Mouse (Mus musculus): ENCODE results near the gene Epas1. TPM values are rescaled to one million over a fixed set of nuclear protein-coding genes. Genes with fewer than 3 reads are reported as not detected.

The Epas1 gene
- polyA plus RNA-seq (2015; fragmentation: Nextera tagmentation; extraction: Ambion mirVana) = 5.6 and 5.9 TPM in 2 replicates

DNA sequence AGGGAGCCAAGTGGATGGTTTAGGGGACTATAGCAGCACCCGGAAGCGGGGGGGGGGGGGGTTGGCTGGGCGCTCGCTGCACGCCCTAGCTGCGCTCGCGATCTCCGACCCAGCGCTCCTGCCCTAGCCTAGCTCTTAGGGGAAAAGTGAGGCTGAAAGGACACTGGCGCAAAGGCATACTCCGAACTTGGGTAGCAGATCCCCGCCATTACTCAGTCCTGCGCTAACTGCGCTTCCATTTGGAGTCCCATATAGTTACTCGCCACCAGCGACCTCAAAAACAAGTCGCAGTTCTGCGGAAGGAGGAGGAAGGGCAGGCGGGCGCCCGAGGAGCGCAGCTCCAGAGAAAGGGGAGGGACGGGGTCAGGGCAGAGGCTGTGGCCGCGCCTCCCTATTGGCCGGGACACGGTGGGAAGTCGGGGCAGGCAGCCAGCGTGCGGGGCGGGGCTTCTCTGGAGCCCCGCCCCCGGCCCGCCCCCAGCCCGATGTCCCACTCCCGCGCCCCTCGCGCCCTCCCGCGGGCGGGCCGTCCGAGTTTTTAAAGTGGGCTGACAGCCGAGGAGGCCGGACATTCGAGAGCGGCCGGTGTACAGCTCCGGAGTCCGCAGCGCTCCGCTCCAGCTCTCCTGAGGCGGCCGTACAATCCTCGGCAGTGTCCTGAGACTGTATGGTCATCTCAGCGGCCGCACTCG lies at the start of gene Epas1:
TSS of gene Epas1 (plus strand) at position 571 of the 692 bp plus-strand sequence.
- Histone ChIP-seq H3K9me3 (no peaks in the 10 kb centered on the region), H3K4me1 (peaks cover 23% of the 10 kb centered on the region), H3K9ac (peak within 1 kb of the TSS; percentile 31; the same call in 1 of the 2 replicates), H3K4me2 (peak within 1 kb of the TSS; percentile 95), H3K27ac (no peak within 1 kb of the TSS), H3K27me3 (peaks cover 57% of the 10 kb centered on the region), H3K36me3 (no peaks in the 10 kb centered on the region), H3K4me3 (peak within 1 kb of the TSS; percentile 52)
- ATAC-seq (ENCODE audit: insufficient number of reproducible peaks, low FRiP score, low TSS enrichment, low read depth) = peak; percentile 89
- 1% methylated on average over 60 of the region's 60 CpGs for WGBS

DNA sequence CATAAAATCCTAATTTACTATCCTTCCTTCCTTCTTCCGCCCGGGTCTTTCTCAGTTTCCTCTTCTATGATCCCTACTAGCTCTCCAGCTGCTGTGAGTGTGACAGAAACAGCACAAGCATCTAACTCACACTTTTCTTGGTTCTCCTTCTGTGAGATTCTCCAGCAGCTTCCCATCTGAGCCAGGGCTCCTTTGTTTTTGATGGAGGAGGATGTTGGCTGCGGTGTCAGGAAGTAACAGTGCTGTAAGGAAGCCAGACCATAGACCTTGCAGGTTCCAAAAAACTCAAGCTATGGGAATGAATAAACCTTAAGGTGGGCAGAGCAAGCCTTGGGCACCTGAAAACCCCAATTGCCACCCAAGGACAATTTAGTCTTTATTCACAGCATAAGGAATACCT lies 48.3 kb upstream of the Epas1 start:
- Histone ChIP-seq H3K4me2 (no peak overlapping the region), H3K4me1 (no peaks in the 10 kb centered on the region), H3K27ac (no peak overlapping the region), H3K9ac (no peak overlapping the region), H3K4me3 (no peak overlapping the region), H3K36me3 (no peaks in the 10 kb centered on the region), H3K27me3 (no peaks in the 10 kb centered on the region), H3K9me3 (no peaks in the 10 kb centered on the region)
- 72% methylated on average over 3 of the region's 3 CpGs for WGBS
- no peak for ATAC-seq (ENCODE audit: insufficient number of reproducible peaks, low FRiP score, low TSS enrichment, low read depth)

DNA sequence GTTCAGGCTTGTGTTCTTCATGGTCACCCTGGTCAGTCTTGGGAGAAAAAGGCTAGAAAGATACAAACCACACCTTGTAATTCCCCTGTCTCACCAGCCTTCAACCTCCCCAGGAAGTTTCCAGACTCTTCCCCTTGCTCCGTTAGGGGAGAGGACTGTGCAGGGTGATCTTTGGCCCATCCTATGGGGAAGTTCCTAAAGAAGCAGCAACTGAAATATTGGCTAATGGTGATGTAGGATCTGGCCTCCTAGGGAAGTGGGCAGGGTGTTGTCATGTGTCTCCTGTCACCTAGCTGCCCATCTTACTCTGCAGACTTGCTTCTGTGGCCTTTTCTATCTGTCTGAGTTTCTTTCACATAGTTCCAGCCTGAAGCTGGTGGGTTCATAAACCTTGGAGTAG lies 47.0 kb upstream of the Epas1 start:
- H3K27ac ChIP-seq = no peak overlapping the region
- H3K9ac ChIP-seq = no peak overlapping the region
- H3K36me3 ChIP-seq = no peaks in the 10 kb centered on the region
- no peaks in the 10 kb centered on the region for H3K27me3 ChIP-seq
- WGBS = 67% methylated on average over 1 of the region's 1 CpGs
- no peaks in the 10 kb centered on the region for H3K9me3 ChIP-seq
- H3K4me3 ChIP-seq = no peak overlapping the region
- no peaks in the 10 kb centered on the region for H3K4me1 ChIP-seq
- ATAC-seq (ENCODE audit: insufficient number of reproducible peaks, low FRiP score, low TSS enrichment, low read depth) = no peak
- H3K4me2 ChIP-seq = no peak overlapping the region

DNA sequence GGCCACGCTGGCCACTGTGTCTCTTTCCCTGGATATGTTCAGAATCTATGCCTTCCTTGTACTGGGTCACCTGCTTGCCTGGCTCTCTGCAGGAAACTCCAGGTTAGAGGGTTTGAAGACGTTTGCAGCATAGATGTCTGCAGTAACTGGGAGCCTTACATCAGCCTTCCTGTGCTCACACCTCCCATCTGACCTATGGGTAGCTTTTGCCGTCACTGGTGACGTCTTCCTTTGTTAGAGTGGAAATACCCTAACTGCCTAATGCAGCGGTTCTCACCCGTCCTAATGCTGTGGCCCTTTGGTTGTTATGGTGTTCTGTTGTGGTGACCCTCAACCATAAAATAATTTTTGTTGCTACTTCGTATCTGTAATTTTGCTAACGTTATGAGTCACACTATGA lies 43.7 kb upstream of the Epas1 start:
- H3K9ac ChIP-seq = no peak overlapping the region
- no peaks in the 10 kb centered on the region for H3K27me3 ChIP-seq
- H3K4me1 ChIP-seq = peaks cover 3% of the 10 kb centered on the region
- H3K36me3 ChIP-seq = no peaks in the 10 kb centered on the region
- WGBS = 82% methylated on average over 8 of the region's 8 CpGs
- no peak overlapping the region for H3K4me2 ChIP-seq
- no peak overlapping the region for H3K27ac ChIP-seq
- no peak overlapping the region for H3K4me3 ChIP-seq
- no peak for ATAC-seq (ENCODE audit: insufficient number of reproducible peaks, low FRiP score, low TSS enrichment, low read depth)
- H3K9me3 ChIP-seq = no peaks in the 10 kb centered on the region

DNA sequence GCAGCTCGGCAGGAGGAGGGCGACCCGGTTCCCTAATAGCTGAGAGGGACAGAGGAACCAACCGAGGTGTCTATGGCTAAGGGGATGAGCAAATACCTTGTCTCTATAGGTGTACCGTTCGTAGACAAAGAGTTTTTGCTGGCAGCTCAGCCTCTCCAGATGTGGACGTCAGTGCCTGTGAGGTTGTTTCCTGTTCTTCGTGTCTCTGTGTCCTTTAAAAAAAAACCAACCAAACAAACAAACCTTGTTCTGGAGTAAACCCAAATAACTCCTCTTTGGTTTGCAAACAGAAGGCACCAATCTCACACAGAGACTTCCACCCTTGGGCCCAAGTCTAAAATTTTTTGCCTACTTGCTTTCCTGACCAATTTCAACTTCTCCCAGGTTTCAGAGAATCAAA lies 43.1 kb upstream of the Epas1 start:
- no peak overlapping the region for H3K27ac ChIP-seq
- no peak overlapping the region for H3K4me2 ChIP-seq
- no peak for ATAC-seq (ENCODE audit: insufficient number of reproducible peaks, low FRiP score, low TSS enrichment, low read depth)
- 81% methylated on average over 8 of the region's 8 CpGs for WGBS
- H3K4me3 ChIP-seq = no peak overlapping the region
- H3K9me3 ChIP-seq = no peaks in the 10 kb centered on the region
- peaks cover 3% of the 10 kb centered on the region for H3K4me1 ChIP-seq
- no peaks in the 10 kb centered on the region for H3K36me3 ChIP-seq
- no peaks in the 10 kb centered on the region for H3K27me3 ChIP-seq
- H3K9ac ChIP-seq = no peak overlapping the region

DNA sequence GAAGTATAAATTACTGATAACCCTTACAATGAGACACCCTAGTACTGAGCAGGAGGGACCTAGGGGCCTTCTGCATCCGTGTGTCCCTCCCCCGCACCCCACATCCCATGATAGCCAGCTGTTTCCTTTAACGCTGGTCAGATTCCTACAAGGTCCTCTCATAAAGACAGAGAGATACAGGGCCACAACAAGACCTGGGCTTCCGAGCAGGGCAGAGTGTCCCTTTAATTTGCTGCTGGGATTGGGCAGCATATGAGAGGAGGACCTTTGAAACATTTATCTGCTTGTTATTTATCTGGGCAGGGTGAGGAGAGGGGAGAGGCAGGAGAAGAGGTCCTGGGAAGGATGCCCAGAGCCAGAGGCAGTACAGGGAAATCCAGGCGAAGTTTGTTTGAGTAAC lies 41.6 kb upstream of the Epas1 start:
- Histone ChIP-seq H3K4me2 (no peak overlapping the region), H3K4me1 (peaks cover 3% of the 10 kb centered on the region), H3K9me3 (no peaks in the 10 kb centered on the region), H3K4me3 (no peak overlapping the region), H3K27ac (no peak overlapping the region), H3K9ac (no peak overlapping the region), H3K36me3 (no peaks in the 10 kb centered on the region), H3K27me3 (no peaks in the 10 kb centered on the region)
- no peak for ATAC-seq (ENCODE audit: insufficient number of reproducible peaks, low FRiP score, low TSS enrichment, low read depth)
- 60% methylated on average over 5 of the region's 5 CpGs for WGBS

DNA sequence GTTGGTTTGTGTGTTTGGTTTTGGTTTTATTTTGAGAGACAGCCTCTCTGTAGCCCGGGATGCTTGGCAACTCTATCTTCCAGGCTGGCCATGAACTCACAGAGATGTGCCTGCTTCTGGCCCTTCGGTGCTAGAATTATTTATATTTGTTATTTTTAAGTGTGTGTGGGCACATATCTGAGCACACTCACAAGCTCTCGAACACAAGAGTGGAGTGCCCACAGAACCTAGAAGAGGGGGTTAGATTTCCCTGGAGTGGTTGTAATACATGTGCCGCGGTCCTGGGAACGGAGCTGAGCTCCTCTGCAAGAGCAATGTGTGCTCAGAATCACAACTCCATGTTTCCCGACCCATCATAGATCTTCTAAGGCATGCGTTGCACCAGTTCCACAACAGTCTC lies 40.9 kb upstream of the Epas1 start:
- Histone ChIP-seq H3K9me3 (no peaks in the 10 kb centered on the region), H3K27ac (no peak overlapping the region), H3K4me1 (peaks cover 3% of the 10 kb centered on the region), H3K9ac (no peak overlapping the region), H3K36me3 (no peaks in the 10 kb centered on the region), H3K4me3 (no peak overlapping the region), H3K4me2 (no peak overlapping the region), H3K27me3 (no peaks in the 10 kb centered on the region)
- no peak for ATAC-seq (ENCODE audit: insufficient number of reproducible peaks, low FRiP score, low TSS enrichment, low read depth)
- 86% methylated on average over 8 of the region's 8 CpGs for whole genome bisulfite sequencing

DNA sequence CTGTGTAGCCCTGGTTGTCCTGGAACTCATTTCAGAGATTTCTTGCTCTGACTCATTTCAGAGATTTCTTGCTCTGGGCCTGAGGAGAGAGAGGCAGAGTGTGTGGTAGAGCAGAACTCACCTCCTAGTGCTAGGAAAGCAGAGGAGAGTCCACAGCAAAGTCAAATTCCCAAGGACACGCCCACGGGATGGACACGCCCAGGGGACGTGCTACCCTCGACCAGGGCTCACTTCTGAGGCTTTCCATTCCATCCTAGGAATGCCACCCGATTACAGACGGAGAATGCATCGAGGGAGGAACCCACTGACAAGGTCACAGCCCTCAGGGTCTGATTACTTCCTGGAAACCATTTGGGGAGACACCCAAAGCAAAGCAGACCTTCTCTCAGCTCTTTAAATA lies 39.9 kb upstream of the Epas1 start:
- Histone ChIP-seq H3K4me2 (no peak overlapping the region), H3K27me3 (no peaks in the 10 kb centered on the region), H3K4me3 (no peak overlapping the region), H3K4me1 (peaks cover 3% of the 10 kb centered on the region), H3K36me3 (no peaks in the 10 kb centered on the region), H3K9ac (no peak overlapping the region), H3K9me3 (no peaks in the 10 kb centered on the region), H3K27ac (no peak overlapping the region)
- 10% methylated on average over 8 of the region's 8 CpGs for WGBS
- ATAC-seq (ENCODE audit: insufficient number of reproducible peaks, low FRiP score, low TSS enrichment, low read depth) = no peak

DNA sequence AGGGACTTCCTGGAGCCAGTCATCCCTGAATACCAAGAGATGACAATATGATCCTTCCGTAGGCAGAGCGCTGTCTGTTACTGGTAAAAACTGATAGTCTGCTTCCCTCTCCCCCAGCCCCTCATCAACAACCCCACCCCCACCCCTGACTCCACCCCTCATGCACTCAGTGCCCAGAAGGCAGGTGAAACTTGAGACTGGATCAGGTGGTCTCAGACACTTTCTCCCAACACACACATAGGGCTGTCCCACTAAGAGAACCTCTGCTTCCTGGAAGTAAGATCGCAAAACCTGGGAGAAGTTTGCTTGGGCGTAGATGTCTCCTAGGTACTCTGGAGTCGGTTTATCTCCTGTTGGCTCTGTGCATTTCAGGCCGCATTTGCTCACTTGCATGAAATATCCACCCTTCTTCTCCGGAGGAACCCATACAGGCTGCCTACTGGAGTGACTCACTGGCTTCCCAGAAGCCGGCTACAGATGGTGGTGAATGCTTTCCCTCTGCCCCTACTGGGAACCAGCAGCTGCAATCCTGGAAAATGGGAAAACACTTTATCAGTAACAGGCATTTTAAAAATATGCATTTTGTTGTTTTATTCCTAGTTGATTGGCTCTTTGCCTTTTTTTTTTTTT lies 28.6 kb upstream of the Epas1 start:
- Histone ChIP-seq H3K4me3 (no peak overlapping the region), H3K9ac (no peak overlapping the region), H3K4me2 (no peak overlapping the region), H3K27me3 (no peaks in the 10 kb centered on the region), H3K9me3 (no peaks in the 10 kb centered on the region), H3K27ac (no peak overlapping the region), H3K36me3 (no peaks in the 10 kb centered on the region), H3K4me1 (no peaks in the 10 kb centered on the region)
- no peak for ATAC-seq (ENCODE audit: insufficient number of reproducible peaks, low FRiP score, low TSS enrichment, low read depth)
- WGBS = 55% methylated on average over 8 of the region's 8 CpGs

DNA sequence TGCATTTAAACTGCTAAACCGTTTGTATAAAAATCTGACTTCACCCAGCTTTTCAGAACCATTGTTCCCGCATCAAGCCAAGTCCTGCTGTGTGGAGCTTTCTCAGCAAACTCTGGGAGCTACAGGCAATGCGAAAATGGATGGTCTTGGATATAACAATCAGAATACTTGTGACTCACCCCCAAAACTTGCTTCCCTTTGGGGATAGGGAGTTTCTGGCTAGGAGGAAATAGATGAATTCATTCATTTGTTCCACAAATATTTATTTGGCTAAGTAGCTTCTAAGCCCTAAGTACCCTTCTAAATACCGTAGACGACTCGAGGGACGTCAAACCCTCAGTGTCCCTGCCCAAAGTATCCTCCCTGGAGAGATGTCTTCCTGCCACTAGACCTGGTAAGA lies 27.0 kb upstream of the Epas1 start:
- no peak for ATAC-seq (ENCODE audit: insufficient number of reproducible peaks, low FRiP score, low TSS enrichment, low read depth)
- H3K4me3 ChIP-seq = no peak overlapping the region
- no peaks in the 10 kb centered on the region for H3K27me3 ChIP-seq
- H3K27ac ChIP-seq = no peak overlapping the region
- no peak overlapping the region for H3K4me2 ChIP-seq
- H3K4me1 ChIP-seq = no peaks in the 10 kb centered on the region
- 77% methylated on average over 7 of the region's 7 CpGs for WGBS
- H3K36me3 ChIP-seq = no peaks in the 10 kb centered on the region
- H3K9me3 ChIP-seq = no peaks in the 10 kb centered on the region
- no peak overlapping the region for H3K9ac ChIP-seq

DNA sequence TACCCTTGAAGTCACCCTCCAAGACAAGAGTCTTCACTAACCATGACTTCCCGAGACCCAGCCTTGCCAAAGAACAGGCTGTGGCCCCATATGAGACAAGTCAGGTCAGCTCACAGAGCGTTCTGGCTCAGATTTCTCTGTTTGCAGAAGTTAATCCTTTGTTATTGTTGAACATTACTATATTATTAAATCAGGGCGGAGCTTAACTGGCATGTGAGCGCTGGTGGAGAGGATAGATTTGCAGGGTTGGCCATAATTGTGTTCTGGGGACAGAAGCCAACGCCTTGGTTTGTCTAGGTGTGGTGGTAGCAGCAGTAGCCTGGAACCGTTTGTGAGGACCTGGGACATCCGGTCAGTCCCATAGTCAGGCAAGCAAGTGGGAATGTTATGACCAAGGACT lies 26.5 kb upstream of the Epas1 start:
- Histone ChIP-seq H3K9me3 (no peaks in the 10 kb centered on the region), H3K36me3 (no peaks in the 10 kb centered on the region), H3K4me2 (no peak overlapping the region), H3K9ac (no peak overlapping the region), H3K4me1 (peaks cover 2% of the 10 kb centered on the region), H3K27ac (no peak overlapping the region), H3K27me3 (no peaks in the 10 kb centered on the region), H3K4me3 (no peak overlapping the region)
- no peak for ATAC-seq (ENCODE audit: insufficient number of reproducible peaks, low FRiP score, low TSS enrichment, low read depth)
- 82% methylated on average over 7 of the region's 7 CpGs for WGBS

DNA sequence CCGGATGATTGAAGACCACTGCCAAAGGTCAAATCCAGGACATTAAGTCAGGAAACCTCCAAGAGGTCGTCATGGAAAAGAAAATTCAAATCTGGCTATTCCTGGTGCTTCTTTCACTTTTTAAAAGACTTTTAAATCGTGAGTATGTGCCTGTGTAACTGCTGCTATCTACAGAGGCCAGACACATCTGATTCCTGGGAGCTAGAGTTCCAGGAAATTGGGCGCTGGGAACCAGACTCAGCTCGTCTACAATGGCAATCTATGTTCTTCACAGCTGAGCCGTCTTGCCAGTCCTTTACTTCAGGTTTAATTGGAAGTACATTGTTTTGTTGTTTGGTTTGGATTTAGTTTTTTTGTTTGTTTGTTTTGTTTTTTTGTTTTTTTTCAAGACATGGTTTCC lies 22.2 kb upstream of the Epas1 start:
- H3K27me3 ChIP-seq = no peaks in the 10 kb centered on the region
- 81% methylated on average over 6 of the region's 6 CpGs for WGBS
- H3K36me3 ChIP-seq = no peaks in the 10 kb centered on the region
- no peak overlapping the region for H3K27ac ChIP-seq
- no peak overlapping the region for H3K9ac ChIP-seq
- H3K4me3 ChIP-seq = no peak overlapping the region
- no peaks in the 10 kb centered on the region for H3K9me3 ChIP-seq
- peaks cover 5% of the 10 kb centered on the region for H3K4me1 ChIP-seq
- ATAC-seq (ENCODE audit: insufficient number of reproducible peaks, low FRiP score, low TSS enrichment, low read depth) = no peak
- no peak overlapping the region for H3K4me2 ChIP-seq

All from limb, embryonic 15.5 days (tissue).